Mouse (Mus musculus): ENCODE data around the gene Otop3. TPM values are rescaled to one million over a fixed set of nuclear protein-coding genes. Genes with fewer than 3 reads are reported as not detected.

Gene Otop3
- polyA plus RNA-seq, 1 experiment from 2014 or later = not detected

DNA sequence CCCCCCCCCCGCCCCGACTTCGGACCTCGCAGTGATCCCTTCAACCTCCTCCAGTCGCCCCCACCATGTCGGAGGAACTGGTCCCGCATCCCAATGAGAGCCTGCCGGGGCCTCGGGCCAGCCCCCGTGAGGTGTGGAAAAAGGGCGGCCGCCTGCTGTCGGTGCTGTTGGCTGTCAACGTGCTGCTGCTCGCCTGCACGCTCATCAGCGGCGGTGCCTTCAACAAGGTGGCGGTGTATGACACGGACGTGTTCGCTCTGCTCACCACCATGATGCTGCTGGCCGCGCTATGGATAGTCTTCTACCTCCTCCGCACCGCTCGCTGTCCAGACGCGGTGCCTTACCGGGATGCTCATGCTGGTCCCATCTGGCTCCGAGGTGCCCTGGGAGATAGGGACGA lies 11.2 kb upstream of the Otop3 start:
- no peak overlapping the region for H3K27ac ChIP-seq
- WGBS = 30% methylated on average over 32 of the region's 32 CpGs

DNA sequence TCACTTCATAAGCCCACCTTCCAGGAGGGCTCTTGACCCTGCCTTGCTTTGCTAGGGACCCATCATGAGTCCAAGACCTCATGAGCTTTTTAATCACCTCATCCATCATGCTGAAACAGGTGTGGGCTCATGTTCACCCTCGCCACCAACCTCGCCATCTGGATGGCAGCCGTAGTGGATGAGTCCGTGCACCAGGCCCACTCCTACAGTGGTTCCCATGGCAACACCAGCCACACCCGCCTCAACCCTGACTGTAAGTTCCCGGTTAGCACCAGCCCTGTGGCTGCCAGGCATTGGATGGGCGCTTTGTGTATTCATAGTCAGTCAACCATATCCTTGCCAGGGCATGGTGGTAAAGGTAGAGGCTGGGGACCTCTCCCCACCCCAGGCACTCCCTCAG lies 7.8 kb upstream of the Otop3 start:
- Histone ChIP-seq H3K4me1 (peaks cover 18% of the 10 kb centered on the region), H3K27ac (no peak overlapping the region), H3K27me3 (ENCODE audit: poor library complexity, severe bottlenecking) (peaks cover 90% of the 10 kb centered on the region), H3K4me3 (no peak overlapping the region), H3K9me3 (no peaks in the 10 kb centered on the region), H3K36me3 (replicated peaks) (no peaks in the 10 kb centered on the region)
- 79% methylated on average over 7 of the region's 7 CpGs for WGBS
- DNase-seq (ENCODE audit: extremely low spot score, low spot score) = no peak

More for the DNA sequence above, 11.2 kb upstream of the Otop3 start:
- no peak for DNase-seq (ENCODE audit: extremely low spot score, low spot score)
- H3K9me3 ChIP-seq = no peaks in the 10 kb centered on the region
- H3K4me1 ChIP-seq = peaks cover 39% of the 10 kb centered on the region
- H3K4me3 ChIP-seq = no peak overlapping the region; the same call in 1 of the 2 replicates
- peaks cover 94% of the 10 kb centered on the region for H3K27me3 ChIP-seq (ENCODE audit: poor library complexity, severe bottlenecking)
- no peaks in the 10 kb centered on the region for H3K36me3 ChIP-seq (replicated peaks)

DNA sequence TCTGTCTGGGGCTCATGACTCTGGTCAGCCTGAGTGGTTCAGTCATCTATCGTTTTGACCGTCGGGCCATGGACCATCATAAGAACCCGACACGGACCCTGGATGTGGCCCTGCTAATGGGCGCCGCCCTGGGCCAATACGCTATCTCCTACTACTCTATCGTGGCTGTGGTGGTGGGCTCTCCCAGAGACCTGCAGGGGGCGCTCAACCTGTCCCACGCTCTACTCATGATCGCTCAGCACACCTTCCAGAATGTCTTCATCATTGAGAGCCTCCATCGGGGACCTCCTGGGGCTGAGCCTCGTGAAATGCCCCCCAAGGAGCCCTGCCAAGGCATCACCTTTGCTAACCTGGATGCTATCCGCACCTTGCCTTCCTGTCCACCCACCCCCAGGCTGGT lies 5.2 kb upstream of the Otop3 start:
- Histone ChIP-seq H3K4me1 (peaks cover 18% of the 10 kb centered on the region), H3K36me3 (replicated peaks) (no peaks in the 10 kb centered on the region), H3K9me3 (no peaks in the 10 kb centered on the region), H3K27ac (no peak overlapping the region), H3K4me3 (no peak overlapping the region), H3K27me3 (ENCODE audit: poor library complexity, severe bottlenecking) (peaks cover 90% of the 10 kb centered on the region)
- 75% methylated on average over 15 of the region's 15 CpGs for WGBS
- DNase-seq (ENCODE audit: extremely low spot score, low spot score) = no peak

DNA sequence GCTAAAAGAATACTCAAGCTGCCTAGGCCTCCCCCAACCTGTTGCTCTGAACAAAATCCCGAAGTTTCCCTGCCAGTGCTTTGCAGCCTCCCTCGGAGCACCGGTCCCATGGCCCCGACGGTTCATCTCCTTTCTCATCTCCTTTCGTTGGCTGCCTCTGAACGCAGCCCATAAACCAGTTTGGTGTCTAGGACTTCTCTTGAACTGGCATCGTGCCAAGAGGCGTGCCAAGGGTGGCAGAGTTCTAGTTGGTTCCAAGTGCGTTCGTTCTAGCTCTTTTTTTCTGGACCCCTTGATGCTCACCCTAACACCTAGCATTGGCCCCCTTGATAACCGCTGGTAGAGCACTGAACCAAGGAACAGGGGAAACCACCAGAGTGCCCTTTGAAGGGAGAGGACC lies 692 bp downstream of the Otop3 start:
- no peaks in the 10 kb centered on the region for H3K9me3 ChIP-seq
- H3K27me3 ChIP-seq (ENCODE audit: poor library complexity, severe bottlenecking) = peaks cover 88% of the 10 kb centered on the region
- no peak for DNase-seq (ENCODE audit: extremely low spot score, low spot score)
- H3K27ac ChIP-seq = no peak overlapping the region
- H3K4me3 ChIP-seq = no peak overlapping the region
- 60% methylated on average over 12 of the region's 12 CpGs for WGBS
- H3K4me1 ChIP-seq = peaks cover 35% of the 10 kb centered on the region
- H3K36me3 ChIP-seq (replicated peaks) = no peaks in the 10 kb centered on the region

DNA sequence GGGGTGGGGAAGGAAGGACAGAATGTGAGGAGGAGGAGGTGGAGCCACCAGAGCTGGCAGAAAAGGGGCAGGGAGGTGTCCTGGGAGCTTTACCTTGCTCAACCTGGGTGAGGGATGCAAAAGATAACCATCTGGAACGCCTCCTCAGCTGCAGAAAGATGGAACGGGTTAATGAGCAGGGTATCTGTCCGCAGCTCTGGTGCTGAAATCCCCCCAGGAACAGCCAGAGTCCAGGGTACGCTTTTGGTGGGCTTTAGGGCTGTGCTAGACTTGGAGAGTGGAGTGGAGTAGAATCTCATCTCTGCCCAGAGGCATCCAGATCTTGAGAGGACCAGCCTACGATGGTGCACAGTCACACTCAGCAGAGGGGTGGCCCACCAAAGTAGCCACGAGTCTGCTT lies 1.6 kb downstream of the Otop3 start:
- Histone ChIP-seq H3K9me3 (no peaks in the 10 kb centered on the region), H3K27ac (no peak overlapping the region), H3K4me3 (no peak overlapping the region), H3K4me1 (peaks cover 35% of the 10 kb centered on the region), H3K27me3 (ENCODE audit: poor library complexity, severe bottlenecking) (peaks cover 87% of the 10 kb centered on the region), H3K36me3 (replicated peaks) (no peaks in the 10 kb centered on the region)
- DNase-seq (ENCODE audit: extremely low spot score, low spot score) = no peak
- WGBS = 18% methylated on average over 6 of the region's 6 CpGs

DNA sequence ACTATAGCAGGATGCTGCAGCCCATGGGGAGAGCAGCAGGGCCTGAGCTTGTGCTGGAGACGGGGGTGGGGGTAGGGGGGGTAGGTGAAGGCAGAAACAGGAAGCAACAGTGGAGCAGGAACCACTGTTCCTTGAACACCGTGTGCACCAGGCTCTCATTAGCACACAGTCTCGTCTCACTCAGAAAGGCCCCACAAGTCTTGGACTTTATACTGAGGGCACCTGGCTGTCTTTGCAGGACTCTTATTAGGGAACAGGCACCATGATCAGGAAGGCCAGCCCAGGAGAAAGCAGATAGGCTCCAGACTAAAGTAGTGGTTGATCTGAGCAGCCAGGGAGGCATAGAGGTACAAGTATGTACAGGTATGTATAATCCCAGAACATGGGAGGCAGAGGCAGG lies 2.8 kb downstream of the Otop3 start:
- no peaks in the 10 kb centered on the region for H3K9me3 ChIP-seq
- no peak overlapping the region for H3K27ac ChIP-seq
- peaks cover 35% of the 10 kb centered on the region for H3K4me1 ChIP-seq
- no peak for DNase-seq (ENCODE audit: extremely low spot score, low spot score)
- no peak overlapping the region for H3K4me3 ChIP-seq
- 66% methylated on average over 3 of the region's 3 CpGs for WGBS
- peaks cover 79% of the 10 kb centered on the region for H3K27me3 ChIP-seq (ENCODE audit: poor library complexity, severe bottlenecking)
- H3K36me3 ChIP-seq (replicated peaks) = no peaks in the 10 kb centered on the region

DNA sequence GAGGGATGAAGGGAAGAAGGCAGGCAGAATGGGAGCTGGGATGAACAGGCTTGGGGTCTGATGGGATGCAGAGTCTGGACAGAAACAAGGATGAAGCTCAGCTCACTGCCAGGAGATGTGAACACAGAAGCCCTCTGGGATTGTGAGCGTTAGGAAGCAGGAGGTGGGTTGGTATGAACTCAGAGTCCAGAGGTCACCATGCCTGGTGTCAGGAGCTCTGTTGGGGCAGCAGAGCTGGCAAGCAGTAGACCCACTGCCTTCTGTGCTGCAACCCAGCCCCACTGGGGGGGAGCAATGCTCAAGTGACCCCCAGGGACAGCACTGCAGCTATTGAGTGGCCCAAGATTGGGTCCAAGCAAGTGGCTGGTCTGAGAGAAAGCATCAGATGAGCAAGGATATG lies 3.3 kb downstream of the Otop3 start:
- WGBS = 67% methylated on average over 1 of the region's 1 CpGs
- no peaks in the 10 kb centered on the region for H3K9me3 ChIP-seq
- H3K4me3 ChIP-seq = no peak overlapping the region
- peaks cover 75% of the 10 kb centered on the region for H3K27me3 ChIP-seq (ENCODE audit: poor library complexity, severe bottlenecking)
- H3K27ac ChIP-seq = no peak overlapping the region
- no peak for DNase-seq (ENCODE audit: extremely low spot score, low spot score)
- peaks cover 32% of the 10 kb centered on the region for H3K4me1 ChIP-seq
- no peaks in the 10 kb centered on the region for H3K36me3 ChIP-seq (replicated peaks)

DNA sequence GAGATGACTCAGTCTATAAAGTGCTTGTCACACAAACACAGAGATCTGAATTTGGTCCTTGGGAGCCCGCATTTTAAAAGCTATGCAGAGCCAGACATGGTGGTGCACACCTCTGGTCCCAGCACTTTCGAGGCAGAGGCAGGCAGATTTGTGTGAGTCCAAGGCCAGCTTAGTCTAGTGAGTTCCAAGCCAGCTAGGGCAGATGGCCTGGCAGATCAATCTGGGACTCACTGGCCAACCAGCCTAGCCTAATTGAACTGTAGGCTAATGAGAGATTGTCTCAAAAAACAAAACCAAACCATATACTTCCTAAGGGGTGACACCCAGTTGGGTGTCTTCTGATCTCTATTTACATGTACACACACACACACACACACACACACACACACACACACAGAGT lies 6.7 kb downstream of the Otop3 start:
- Histone ChIP-seq H3K27me3 (ENCODE audit: poor library complexity, severe bottlenecking) (peaks cover 72% of the 10 kb centered on the region), H3K4me1 (peaks cover 20% of the 10 kb centered on the region), H3K9me3 (no peaks in the 10 kb centered on the region), H3K27ac (no peak overlapping the region), H3K4me3 (no peak overlapping the region), H3K36me3 (replicated peaks) (no peaks in the 10 kb centered on the region)
- 88% methylated on average over 2 of the region's 2 CpGs for WGBS
- DNase-seq (ENCODE audit: extremely low spot score, low spot score) = no peak

DNA sequence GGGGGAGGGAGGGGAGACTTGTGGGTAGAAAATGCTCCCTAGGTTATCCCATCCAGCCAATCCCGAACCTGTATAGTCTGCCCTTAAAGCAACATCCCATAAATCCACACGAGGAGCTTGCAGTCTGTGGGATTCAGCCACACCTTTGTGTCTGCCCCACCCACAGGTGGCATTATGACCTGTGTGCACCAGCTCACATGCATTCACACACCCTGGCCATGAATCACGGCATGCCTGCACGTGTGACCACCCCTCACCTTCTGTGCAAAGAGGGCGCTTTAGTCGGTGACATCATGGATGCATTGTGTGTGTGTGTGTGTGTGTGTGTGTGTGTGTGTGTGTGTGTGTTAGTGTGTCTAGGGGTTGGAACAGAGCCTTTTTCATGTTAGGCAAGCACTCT lies 7.3 kb downstream of the Otop3 start:
- Histone ChIP-seq H3K4me1 (peaks cover 25% of the 10 kb centered on the region), H3K9me3 (no peaks in the 10 kb centered on the region), H3K36me3 (replicated peaks) (no peaks in the 10 kb centered on the region), H3K27ac (no peak overlapping the region), H3K4me3 (no peak overlapping the region), H3K27me3 (ENCODE audit: poor library complexity, severe bottlenecking) (peaks cover 72% of the 10 kb centered on the region)
- no peak for DNase-seq (ENCODE audit: extremely low spot score, low spot score)
- 72% methylated on average over 6 of the region's 6 CpGs for WGBS

DNA sequence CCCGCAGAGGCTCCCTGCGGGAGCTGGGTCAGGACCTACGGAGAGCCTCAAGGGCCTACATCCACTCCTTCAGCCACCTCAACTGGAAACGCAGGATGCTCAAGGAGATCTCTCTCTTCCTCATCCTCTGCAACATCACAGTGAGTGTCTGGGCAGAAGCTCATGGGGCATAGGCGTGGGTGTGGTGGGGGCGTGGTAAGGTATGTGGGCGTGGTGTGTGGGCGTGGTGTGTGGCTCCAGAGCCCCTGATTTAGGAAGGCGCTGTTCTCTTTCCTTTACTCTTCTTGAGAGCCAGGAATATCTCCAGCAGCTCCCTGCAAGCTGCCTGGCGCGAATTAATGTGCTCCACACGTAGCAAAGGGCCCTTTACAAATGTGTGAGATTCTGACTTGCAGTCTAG lies 10.4 kb downstream of the Otop3 start:
- Histone ChIP-seq H3K36me3 (replicated peaks) (no peaks in the 10 kb centered on the region), H3K27me3 (ENCODE audit: poor library complexity, severe bottlenecking) (peaks cover 68% of the 10 kb centered on the region), H3K4me1 (peaks cover 38% of the 10 kb centered on the region), H3K9me3 (no peaks in the 10 kb centered on the region), H3K4me3 (no peak overlapping the region), H3K27ac (no peak overlapping the region)
- no peak for DNase-seq (ENCODE audit: extremely low spot score, low spot score)
- 11% methylated on average over 12 of the region's 12 CpGs for WGBS

DNA sequence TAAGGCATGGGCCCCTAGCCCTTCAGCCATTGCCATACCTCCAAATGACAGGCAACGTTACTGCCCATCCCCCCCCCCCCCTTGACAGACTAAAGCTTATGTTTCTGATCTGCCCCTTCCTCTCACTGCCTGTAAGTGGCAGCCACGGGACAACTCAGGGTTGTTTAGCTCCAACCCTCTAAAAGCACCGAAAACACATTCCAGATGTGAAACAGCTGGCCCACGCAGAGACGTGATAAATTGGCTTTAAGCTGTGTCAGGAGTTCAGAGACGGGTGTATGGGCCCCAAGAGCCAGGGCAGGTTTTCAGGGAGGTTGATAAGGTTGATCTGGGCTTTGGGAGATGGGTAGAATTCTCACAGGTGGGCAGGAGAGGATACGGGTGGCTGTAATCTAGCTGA lies 11.0 kb downstream of the Otop3 start:
- H3K27me3 ChIP-seq (ENCODE audit: poor library complexity, severe bottlenecking) = peaks cover 68% of the 10 kb centered on the region
- no peak for DNase-seq (ENCODE audit: extremely low spot score, low spot score)
- WGBS = 47% methylated on average over 7 of the region's 7 CpGs
- H3K27ac ChIP-seq = no peak overlapping the region
- no peak overlapping the region for H3K4me3 ChIP-seq
- no peaks in the 10 kb centered on the region for H3K36me3 ChIP-seq (replicated peaks)
- H3K9me3 ChIP-seq = no peaks in the 10 kb centered on the region
- H3K4me1 ChIP-seq = peaks cover 38% of the 10 kb centered on the region

DNA sequence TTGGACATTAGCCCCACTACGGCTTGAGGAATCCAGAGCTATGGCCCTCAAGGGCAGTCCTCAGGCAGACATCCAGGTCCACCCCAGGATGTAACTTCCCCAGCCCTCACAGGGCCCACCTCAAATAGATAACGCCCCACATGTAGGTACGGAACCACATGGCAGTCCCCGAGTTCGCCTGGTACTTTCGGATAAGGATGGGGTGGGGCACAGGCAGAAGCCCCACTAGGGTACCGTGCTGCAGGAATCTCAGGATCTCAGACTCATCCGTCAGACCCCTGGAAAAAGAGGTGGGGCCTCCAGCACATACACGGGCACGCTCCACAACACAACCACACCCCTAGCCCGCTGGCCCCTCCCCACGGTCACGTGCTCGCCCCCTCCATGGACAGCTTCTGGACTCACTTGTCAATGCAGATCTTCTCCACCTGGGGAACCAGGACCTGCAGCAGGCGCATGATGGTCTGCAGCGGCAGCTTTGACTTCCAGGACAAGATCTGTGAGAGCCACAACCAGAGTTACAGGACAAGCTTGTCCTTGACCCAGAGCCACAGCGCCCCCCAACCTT lies 14.2 kb downstream of the Otop3 start:
- H3K27ac ChIP-seq = no peak overlapping the region

DNA sequence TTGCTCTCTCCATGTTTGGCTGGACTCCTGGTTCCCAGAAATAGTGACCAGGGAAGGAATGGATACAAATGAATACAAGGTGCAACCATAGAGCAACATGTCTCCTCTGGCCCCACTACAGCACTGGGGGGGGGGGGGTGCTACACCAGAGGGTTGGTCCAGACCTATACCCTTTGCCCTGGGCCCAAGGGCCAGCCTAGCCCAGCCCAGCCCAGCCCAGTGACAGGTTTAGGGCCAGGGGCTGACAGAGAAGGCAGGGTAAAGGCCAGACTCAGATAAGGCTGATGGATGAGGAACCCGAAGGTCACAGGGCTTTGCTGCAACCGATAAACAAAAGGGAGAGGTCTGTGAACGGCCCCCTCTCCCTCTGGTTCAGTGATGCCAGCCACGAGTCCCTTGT lies 15.4 kb downstream of the Otop3 start:
- Histone ChIP-seq H3K27me3 (ENCODE audit: poor library complexity, severe bottlenecking) (peaks cover 63% of the 10 kb centered on the region), H3K9me3 (no peaks in the 10 kb centered on the region), H3K36me3 (replicated peaks) (peaks cover 11% of the 10 kb centered on the region), H3K4me1 (peaks cover 39% of the 10 kb centered on the region), H3K27ac (no peak overlapping the region), H3K4me3 (no peak overlapping the region)
- DNase-seq (ENCODE audit: extremely low spot score, low spot score) = no peak
- 83% methylated on average over 4 of the region's 4 CpGs for WGBS

More for the DNA sequence above, 14.2 kb downstream of the Otop3 start:
- DNase-seq (ENCODE audit: extremely low spot score, low spot score) = no peak
- H3K27me3 ChIP-seq (ENCODE audit: poor library complexity, severe bottlenecking) = peaks cover 68% of the 10 kb centered on the region
- peaks cover 11% of the 10 kb centered on the region for H3K36me3 ChIP-seq (replicated peaks)
- peaks cover 38% of the 10 kb centered on the region for H3K4me1 ChIP-seq
- H3K9me3 ChIP-seq = no peaks in the 10 kb centered on the region
- WGBS = 64% methylated on average over 17 of the region's 17 CpGs
- no peak overlapping the region for H3K4me3 ChIP-seq

DNA sequence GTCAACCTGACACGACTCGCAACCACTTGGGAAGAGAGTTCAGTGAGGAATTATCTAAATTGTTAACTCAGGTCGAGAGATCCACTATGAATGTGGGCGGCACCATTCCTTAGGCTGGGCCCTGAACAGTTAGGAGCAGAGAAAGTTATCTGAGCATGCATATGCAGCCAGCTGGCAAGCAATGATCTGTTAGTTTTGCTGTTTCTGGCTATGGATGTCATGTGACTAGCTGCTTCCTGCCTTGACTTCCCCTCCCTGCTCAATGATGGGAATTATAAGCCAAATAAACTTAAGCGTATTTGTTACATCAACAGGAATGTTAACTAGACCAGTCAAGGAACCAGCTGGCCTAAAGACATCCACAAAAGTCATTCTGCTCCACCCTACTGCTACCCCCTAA lies 18.8 kb downstream of the Otop3 start:
- 88% methylated on average over 5 of the region's 5 CpGs for WGBS
- no peak for DNase-seq (ENCODE audit: extremely low spot score, low spot score)
- peaks cover 15% of the 10 kb centered on the region for H3K36me3 ChIP-seq (replicated peaks)
- H3K27me3 ChIP-seq (ENCODE audit: poor library complexity, severe bottlenecking) = peaks cover 53% of the 10 kb centered on the region
- H3K27ac ChIP-seq = no peak overlapping the region
- no peak overlapping the region for H3K4me3 ChIP-seq
- H3K4me1 ChIP-seq = peaks cover 27% of the 10 kb centered on the region
- H3K9me3 ChIP-seq = no peaks in the 10 kb centered on the region

Measured in forebrain, embryonic 10.5 days (tissue).